Mouse (Mus musculus): ENCODE results near the gene Yipf1.
A peak's percentile ranks its signal among the peaks of the same experiment; 100 is the strongest.

The Yipf1 gene

DNA sequence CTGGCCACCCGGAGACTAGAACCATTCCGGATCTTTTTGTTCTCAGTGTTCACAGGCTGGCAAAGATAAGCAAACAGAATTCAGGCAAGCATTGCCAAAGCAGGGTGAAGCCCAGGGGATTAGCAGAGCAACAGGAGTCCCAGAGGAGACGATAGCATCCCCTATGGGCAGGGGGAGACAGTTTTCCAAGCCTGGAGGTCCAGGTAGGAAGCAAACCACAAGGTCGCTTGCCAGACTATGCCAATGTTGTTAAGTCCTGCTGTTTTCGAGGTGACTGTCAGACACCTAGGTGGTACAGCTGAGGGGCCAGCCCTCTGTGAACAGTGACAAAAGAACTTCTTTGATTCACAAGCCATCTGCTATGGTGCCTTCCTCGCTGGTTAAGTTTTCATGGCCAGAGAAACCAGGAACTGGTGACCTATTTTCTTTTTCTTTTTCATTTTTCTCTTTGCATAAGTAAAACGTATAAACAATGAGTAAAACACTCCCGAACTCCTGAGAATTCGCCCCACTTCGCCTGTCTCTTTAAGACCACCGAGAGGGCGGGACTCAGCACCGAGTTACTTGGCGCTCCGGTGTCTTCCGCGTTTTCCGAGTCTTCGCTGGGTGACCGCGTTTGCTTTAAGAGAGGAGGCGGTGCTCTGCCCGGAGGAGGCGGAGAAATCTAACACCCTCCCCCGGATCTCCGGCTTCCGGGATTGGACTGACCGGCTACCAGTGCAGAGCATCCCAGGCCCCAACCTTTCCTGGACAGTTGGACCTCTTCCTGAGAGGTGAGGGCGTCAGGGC is at the start of gene Yipf1:
Gene Yipf1, plus strand, starts transcription at position 674 of the 789 bp plus-strand sequence.
- DNase-seq (ENCODE audit: low spot score) = peak; percentile 65

DNA sequence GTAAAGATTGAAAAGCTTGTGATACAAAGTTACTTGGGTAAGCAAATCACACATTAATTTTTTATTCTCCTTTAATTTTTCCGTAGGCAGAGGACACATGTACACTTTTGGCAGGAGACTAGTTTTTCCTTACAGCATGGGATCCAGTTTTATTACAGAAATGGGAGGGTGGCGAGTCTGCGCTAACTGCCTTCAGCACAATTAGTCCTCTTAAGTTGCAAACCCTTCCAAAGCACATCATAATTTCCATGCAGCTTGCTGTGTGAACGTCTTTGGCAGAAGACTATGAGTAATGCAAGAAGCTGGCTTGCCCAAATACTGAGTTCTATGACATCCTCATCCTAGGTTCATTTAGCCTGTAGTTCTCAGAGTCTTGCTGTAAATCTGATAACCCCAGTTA is 40.5 kb upstream of the Yipf1 start:
- DNase-seq (ENCODE audit: low spot score) = no peak

GRCm38 (mm10) chr4:107274511-107274910 is 39.7 kb upstream of the Yipf1 start:
- no peak for DNase-seq (ENCODE audit: low spot score)

- DNase-seq (ENCODE audit: low spot score) = no peak
Measured at GRCm38 (mm10) chr4:107278188-107278707, 35.9 kb upstream of the Yipf1 start.

DNA sequence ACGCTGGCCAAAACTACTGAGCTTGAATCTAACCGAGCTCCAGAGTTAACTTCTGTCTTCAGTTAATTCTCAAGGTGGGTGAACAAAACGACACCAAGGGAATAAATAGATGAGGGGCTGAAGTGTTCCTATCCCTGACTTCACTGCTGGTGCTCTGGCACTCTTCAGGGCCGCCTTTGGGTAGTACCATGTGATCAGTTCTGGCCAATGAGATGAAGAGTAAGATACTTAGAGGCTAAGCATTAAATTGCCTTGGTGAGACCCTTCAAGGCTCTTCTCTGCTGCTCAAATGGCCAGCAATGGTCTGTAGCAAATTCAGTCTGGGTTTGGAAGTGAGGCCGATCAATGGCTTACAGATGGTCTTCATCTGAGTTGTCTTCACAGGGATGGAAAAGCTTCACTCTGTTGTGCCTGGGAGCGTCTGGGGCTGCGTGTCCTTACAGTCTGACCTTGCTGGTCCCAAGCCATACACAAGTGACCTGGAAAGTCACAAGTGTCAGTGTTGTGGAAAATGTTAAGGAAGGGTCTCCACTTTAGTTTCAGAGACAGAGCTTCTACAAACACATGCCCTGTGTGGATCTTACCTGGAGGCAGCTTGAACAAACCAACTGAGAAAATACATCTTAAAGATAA is 33.2 kb upstream of the Yipf1 start:
- DNase-seq (ENCODE audit: low spot score) = no peak

DNA sequence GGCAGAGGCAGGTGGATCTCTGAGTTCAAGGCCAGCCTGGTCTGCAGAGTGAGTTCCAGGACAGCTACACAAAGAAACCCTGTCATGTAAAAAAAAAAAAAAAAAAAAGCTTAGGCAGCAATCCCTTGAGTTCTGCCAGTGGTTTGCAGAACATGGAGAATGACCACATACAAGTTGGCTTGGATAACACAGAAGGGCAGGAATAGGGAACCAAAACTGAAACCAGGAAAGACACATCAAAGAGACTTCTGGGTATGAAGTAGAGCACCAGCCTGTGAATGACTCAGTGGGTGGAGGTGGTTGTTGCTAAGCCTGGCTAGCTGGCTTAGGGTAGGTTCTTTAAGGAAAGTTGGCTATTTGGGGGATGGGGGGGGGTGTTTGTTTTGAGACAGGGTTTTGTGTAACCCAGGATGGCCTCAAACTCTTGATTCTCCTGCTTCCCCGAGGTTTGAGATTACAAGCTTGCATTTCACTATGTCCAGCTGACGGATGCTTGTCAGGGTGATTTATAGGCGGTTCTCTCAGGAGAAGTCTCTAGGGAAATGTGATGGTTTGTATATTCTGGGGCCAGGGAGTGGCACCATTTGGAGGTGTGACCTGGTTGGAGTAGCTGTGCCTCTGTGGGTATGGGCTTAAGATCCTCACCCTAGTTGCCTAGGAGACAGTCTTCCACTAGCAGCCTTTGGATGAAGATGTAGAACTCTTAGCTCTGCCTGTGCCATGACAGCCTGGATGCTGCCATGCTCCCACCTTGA is 28.5 kb upstream of the Yipf1 start:
- DNase-seq (ENCODE audit: low spot score) = no peak

- DNase-seq (ENCODE audit: low spot score) = no peak
Measured at GRCm38 (mm10) chr4:107286386-107286785, 27.8 kb upstream of the Yipf1 start.

GRCm38 (mm10) chr4:107287517-107287916 is 26.6 kb upstream of the Yipf1 start:
- DNase-seq (ENCODE audit: low spot score) = no peak

- DNase-seq (ENCODE audit: low spot score) = peak; percentile 39
Measured at GRCm38 (mm10) chr4:107291611-107292272, 22.4 kb upstream of the Yipf1 start.

DNA sequence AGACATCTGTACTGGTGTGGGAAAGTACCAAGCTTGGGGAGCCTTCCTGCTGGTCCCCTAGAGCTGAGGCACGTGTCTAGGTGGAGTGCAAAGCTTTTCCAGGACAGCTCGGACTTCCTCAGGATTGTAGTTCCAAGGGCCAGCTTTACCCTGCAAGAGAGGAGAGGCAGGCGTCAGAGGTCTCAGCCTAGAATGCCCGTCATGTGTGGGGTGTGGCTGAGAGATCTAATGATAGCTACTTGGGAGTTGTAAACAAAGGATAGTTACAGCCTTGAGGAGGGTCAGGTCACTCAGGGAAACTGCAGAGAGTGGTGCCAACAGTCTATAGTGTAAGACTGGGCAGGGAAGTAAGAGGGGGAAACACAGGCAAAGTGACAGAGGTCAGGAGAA is 21.9 kb upstream of the Yipf1 start:
- no peak for DNase-seq (ENCODE audit: low spot score)

DNA sequence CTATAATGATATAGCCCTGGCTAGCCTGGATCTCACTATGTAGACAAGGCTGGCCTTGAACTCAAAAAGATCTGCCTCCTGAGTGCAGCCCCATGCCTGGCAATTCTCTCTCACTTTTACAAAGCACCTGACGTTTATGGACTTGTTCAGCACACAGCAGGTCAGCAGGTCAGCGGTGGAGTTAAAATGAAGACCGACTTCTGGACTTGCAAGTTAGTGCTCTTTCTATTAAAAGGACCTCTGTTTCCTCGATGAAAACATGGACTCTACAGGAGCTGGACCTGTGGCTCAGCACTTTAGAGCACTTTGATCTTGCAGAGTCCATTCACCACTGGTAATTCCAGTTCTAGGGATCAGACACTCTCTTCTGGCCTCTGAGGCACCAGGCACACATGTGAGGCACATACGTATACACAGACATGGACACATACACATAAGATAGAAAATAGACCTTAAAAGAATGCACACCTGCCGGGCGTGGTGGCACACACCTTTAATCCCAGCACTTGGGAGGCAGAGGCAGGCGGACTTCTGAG is 16.0 kb upstream of the Yipf1 start:
- DNase-seq (ENCODE audit: low spot score) = no peak

GRCm38 (mm10) chr4:107299779-107300340 is 14.3 kb upstream of the Yipf1 start:
- no peak for DNase-seq (ENCODE audit: low spot score)

DNA sequence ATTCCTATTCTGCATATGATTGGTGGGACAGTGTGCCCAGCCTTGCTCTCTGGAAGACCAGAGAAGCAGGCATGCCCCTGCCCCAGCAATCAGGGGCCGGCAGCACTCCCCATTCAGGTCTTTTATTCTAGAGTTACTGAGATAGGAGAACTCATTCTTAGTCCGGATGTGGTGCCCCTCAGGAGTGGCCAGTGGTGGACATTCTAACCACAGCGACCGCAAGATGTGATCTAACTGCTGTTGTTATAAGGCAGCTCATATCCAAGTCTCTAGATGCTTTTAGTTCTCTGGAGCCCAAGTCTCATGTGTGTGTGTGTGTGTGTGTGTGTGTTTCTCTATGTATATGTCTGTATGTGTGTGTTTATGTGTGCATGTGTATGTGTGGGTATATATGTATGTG is 13.8 kb upstream of the Yipf1 start:
- DNase-seq (ENCODE audit: low spot score) = no peak

DNA sequence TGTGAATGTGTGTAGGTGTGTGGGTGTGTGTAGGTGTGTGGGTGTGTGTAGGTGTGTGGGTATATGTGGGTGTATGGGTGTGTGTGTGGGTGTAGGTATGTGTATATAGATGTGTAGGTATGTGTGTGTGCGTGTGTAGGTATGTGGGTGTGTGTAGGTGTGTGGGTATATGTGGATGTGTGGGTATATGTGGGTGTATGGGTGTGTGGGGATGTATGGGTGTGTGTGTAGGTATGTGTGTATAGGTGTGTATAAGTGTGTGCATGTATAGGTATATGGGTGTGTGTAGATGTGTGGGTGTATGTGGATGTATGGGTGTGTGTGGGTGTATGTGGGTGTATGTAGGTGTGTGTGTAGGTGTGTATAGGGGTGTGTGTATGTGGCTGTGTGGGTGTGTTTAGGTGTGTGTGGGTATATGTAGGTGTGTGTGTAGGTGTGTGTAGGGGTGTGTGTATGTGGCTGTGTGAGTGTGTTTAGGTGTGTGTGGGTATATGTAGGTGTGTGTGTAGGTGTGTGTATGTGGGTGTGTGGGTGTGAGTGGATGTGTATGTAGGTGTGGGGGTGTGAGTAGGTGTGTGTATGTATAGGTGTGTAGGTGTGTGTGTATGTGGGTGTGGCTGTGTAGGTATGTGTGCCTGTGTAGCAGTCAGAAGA is 13.1 kb upstream of the Yipf1 start:
- DNase-seq (ENCODE audit: low spot score) = no peak

GRCm38 (mm10) chr4:107302221-107302620 is 11.9 kb upstream of the Yipf1 start:
- no peak for DNase-seq (ENCODE audit: low spot score)

DNA sequence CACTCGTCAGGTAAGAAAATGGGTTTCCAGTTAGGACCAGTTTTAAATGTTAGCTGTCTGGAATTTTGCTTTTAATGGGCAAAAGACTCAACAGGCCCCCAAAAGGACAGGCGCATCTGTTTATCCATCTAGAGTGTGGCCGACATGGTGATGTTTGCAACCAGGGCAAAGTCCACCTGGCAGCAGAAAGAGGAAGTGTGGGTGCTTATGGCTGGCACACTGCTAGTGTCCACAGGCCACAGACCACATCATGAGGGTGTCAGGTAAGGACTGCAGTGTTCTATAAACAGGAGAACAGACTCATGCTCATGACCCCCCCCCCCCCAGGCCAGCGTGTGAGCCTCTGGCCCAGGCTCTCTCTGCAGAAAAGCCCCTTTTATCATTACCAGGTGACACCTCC is 11.3 kb upstream of the Yipf1 start:
- no peak for DNase-seq (ENCODE audit: low spot score)

DNA sequence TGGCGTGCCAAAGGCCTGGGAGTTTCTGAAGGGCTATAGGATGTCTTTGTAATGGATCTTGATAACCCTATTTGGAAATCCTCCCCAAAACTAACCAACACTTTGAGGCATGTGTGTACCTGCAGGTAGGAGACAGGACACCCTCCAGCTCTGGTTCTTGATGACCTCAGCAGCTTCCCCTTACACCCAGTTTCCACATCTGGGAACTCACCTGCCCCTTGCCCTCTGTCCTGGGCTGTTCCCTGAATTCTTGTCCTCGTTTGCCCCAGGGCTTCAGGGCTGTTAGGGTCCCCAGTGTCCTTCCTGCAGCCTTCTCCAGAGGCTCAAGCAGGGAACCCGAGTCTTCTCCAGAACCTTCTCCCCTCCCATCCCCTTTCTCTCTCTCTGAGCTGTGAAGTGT is 10.6 kb upstream of the Yipf1 start:
- DNase-seq (ENCODE audit: low spot score) = no peak

DNA sequence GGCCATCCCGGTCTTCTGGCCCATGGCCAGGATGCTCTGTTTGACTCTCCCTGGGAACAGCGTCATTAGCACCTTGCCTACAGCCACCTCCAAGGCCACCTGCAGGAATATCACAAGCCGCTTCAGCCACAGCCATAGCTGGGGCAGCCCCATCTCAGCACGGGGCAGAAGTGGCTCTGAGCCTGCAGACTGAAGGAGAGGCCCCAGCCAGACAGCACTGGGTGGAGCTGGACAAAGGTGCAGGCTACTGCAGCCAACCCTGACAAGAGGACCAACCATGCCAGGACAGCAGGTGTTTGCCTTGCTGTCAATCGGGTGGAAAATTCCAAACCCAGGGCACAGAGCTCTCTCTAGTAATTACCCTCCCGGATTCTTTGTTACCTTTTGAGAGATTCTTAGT is 7.2 kb upstream of the Yipf1 start, which contains the start of gene Dio1:
Gene Dio1, minus strand, starts transcription at position 204 of the 400 bp plus-strand sequence.
- no peak for DNase-seq (ENCODE audit: low spot score)

GRCm38 (mm10) chr4:107314479-107314805 is 279 bp downstream of the Yipf1 start:
- DNase-seq (ENCODE audit: low spot score) = no peak

DNA sequence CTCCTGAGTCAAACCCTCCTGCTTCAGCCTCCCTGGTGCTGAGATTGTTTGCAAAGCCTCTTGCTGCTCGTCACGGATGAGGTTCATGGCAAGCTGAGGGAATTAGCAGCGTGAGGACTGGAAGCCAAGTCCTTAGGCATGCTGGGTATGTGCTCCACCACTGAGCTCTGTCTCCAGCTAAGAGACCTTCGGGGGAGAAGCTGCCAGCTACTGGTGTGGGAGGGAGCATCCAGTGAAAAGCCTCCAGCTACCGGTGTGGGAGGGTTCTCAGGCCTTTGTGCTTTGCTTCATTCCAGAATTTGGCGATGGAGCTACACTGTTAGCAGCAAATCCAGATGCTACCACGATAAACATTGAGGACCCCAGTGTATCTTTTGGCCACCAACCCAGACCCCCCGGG is 4.5 kb downstream of the Yipf1 start:
- DNase-seq (ENCODE audit: low spot score) = no peak

- no peak for DNase-seq (ENCODE audit: low spot score)
Measured at GRCm38 (mm10) chr4:107321041-107321440, 6.9 kb downstream of the Yipf1 start.

Data from layer of hippocampus, adult 9-10 months (tissue).